Mouse (Mus musculus) liver, postnatal 0 days (tissue): ENCODE results near the gene Gpank1.

ENCODE experiments used
- CTCF ChIP-seq: sonication (generic); IDR thresholded peaks from 2 replicates; pipeline ENCODE4 v1.5.1; 2016; ENCODE audit warnings: antibody characterized with exemption, low read depth
- EP300 ChIP-seq: IDR thresholded peaks from 2 replicates; pipeline ENCODE4 v1.6.1; 2016; ENCODE audit warnings: antibody characterized with exemption, low read depth, mild to moderate bottlenecking

DNA sequence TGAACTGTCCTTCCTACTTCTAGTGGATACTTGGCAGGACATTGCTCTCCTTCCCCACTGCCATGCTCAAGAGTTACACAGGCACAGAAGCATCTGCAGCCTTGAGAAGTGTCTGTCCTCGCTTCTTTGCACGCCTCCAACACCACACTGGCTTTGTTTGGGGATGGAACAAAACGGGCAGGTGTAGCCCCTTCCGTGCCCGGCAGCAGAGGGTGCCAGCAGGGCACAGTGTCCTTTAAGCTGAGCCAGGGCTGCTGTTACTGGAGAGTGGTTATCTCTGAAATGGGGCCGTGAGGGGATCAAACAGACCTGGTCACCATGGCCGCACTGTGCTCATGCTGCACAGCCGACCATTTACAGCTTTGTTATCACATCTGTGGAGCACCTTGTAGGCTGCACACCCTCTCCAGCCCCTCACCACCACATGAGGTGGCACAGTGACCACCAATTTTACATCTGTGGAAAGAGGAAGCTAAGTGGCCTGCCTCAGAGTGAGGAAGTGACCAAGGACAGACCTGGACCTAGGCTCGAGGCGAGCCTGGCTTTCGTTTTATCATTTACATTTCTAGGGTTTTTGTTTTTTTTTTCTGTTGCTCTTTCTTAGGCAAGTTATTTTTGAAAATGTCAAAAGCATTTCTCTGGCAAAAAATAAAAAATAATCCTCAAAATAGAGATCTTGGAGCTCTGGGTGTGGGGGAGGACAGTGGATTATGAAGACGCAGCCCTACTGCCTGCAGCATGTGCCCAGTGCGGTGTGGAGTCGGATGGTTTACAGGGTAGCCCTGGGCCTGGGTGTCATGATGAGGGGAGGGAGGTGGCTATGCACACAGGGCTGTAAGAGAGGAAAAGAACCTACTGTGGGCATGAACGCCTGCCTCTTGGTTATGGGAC, 26.5 kb upstream of the Gpank1 start:
- no peak for TF ChIP-seq CTCF
- no peak for TF ChIP-seq EP300
